Mouse (Mus musculus) hindbrain, embryonic 11.5 days (tissue): ENCODE data around the gene Gm26965. TPM values are rescaled to one million over a fixed set of nuclear protein-coding genes. Genes with fewer than 3 reads are reported as not detected.
A peak's percentile ranks its signal among the peaks of the same experiment; 100 is the strongest.
"Not testable (repeated sequence)": the region's sequence is repeated elsewhere in the genome, so short reads cannot be mapped to it uniquely, and the experiment has no call there.

Experiments used
- ATAC-seq: fragments of 200-750 bp; cut with Nextera tagmentation; 2 replicates; pipeline ENCODE4 v1.8.0; 2017; ENCODE audit warnings: mild to moderate bottlenecking, moderate TSS enrichment, moderate library complexity; ENCODE audit not compliant: low FRiP score
- DNase-seq: peaks from one replicate; pipeline ENCODE4 v3.0.0-alpha.2; 2015; ENCODE audit warnings: low spot score
- H3K27ac ChIP-seq: fragments of 300-500 bp; sonication (generic); 2 replicates; pipeline ENCODE4 v1.5.1; 2014; ENCODE audit warnings: mild to moderate bottlenecking, low read depth, low read length
- H3K27me3 ChIP-seq: fragments of 300-500 bp; sonication (generic); 2 replicates; pipeline ENCODE4 v1.6.1; 2014; ENCODE audit warnings: mild to moderate bottlenecking, low read length, moderate library complexity, mixed read lengths; ENCODE audit not compliant: control insufficient read depth, insufficient read depth
- H3K36me3 ChIP-seq: fragments of 300-500 bp; sonication (generic); 2 replicates; pipeline ENCODE4 v1.6.1; 2014; ENCODE audit warnings: mild to moderate bottlenecking, low read length, moderate library complexity, mixed read lengths; ENCODE audit not compliant: control insufficient read depth, insufficient read depth
- H3K4me1 ChIP-seq: fragments of 300-500 bp; sonication (generic); replicated peaks from 2 replicates; pipeline ENCODE4 v1.6.1; 2014; ENCODE audit warnings: low read length, mixed read lengths; ENCODE audit not compliant: control insufficient read depth, insufficient read depth
- H3K4me2 ChIP-seq: fragments of 300-500 bp; sonication (generic); replicated peaks from 2 replicates; pipeline ENCODE4 v1.6.1; 2014; ENCODE audit warnings: mild to moderate bottlenecking, low read depth, low read length
- H3K4me3 ChIP-seq: fragments of 300-500 bp; sonication (generic); 2 replicates; pipeline ENCODE4 v1.5.1; 2014; ENCODE audit warnings: low read depth, low read length
- H3K9ac ChIP-seq: fragments of 300-500 bp; sonication (generic); 2 replicates; pipeline ENCODE4 v1.6.1; 2014; ENCODE audit warnings: low read depth, low read length
- H3K9me3 ChIP-seq: fragments of 300-500 bp; sonication (generic); 2 replicates; pipeline ENCODE4 v1.6.1; 2016; ENCODE audit warnings: low read length; ENCODE audit not compliant: control insufficient read depth
- WGBS: fragments of 180-500 bp; shearing (Covaris S2); extraction: QIAGEN DNeasy Blood & Tissue Kit; methylation state at CpG from one replicate; pipeline ENCODE4 v1.1.7; 2014; 5-methylcytosine and 5-hydroxymethylcytosine counted together
- polyA plus RNA-seq: library from polyadenylated mRNA; unstranded; fragments of >200 nt; fragmentation: Nextera tagmentation; extraction: Ambion mirVana; gene quantifications from 2 replicates; pipeline ENCODE4 v1.2.1, GENCODE M21; 2014

The Gm26965 gene
- polyA plus RNA-seq, 1 experiment from 2014 or later: 0.23 TPM

DNA sequence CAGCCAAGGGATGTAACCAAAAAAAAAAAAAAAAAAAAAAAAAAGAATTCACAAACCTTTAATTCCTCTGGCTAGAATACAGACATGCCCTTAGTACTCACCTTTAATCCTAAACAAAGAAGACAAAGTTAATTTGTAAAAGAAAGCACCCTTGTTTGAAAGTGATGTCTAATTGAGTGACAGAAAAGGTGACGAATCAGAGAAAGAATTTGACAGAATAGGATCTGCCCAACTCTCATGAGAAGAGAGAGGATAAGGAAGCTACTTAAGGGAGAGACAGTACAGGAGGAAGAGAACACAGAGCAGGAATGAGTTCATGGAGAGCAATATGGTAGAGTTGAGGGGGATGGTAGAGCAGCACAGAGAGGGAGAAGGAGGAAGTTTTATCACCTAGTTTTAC lies 30.3 kb downstream of the Gm26965 start:
- Histone ChIP-seq H3K4me3 (no peak overlapping the region), H3K4me2 (no peak overlapping the region), H3K9ac (no peak overlapping the region), H3K9me3 (peaks cover 5% of the 10 kb centered on the region; the same call in 1 of the 2 replicates), H3K36me3 (peaks cover 17% of the 10 kb centered on the region), H3K27me3 (no peaks in the 10 kb centered on the region), H3K4me1 (no peaks in the 10 kb centered on the region), H3K27ac (no peak overlapping the region)
- no peak for ATAC-seq
- 84% methylated on average over 1 of the region's 1 CpGs for WGBS
- DNase-seq: no peak

DNA sequence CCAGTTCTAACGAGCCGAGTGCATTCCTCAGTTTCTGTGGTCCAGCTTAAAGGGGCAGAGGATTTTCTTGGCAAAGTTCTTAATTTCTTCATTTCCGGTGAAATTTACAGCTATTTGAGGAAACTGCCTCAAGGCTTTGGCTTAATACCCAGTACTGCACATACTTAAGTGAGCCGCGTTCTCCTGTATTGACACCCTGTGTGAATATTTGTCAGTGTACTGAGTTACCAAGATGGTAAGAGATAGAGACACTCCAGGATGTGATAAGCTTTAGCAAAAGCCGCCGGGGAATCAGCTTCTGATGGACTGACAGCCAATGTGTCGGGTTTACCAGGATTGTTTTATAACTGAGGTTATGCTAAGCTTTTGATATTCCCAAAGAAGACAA lies 41.5 kb downstream of the Gm26965 start:
- ATAC-seq: peak; percentile 63
- H3K36me3 ChIP-seq: peaks cover 2% of the 10 kb centered on the region; the same call in 1 of the 2 replicates
- no peaks in the 10 kb centered on the region for H3K4me1 ChIP-seq
- peak; percentile 7 for DNase-seq
- 46% methylated on average over 8 of the region's 8 CpGs for WGBS
- peak overlapping the region; percentile 64 for H3K4me2 ChIP-seq
- no peak overlapping the region for H3K27ac ChIP-seq
- no peaks in the 10 kb centered on the region for H3K27me3 ChIP-seq
- no peaks in the 10 kb centered on the region for H3K9me3 ChIP-seq
- H3K9ac ChIP-seq: 0 out of 2 replicates have a peak overlapping the region, but pooled peaks have one; percentile 32
- H3K4me3 ChIP-seq: peak overlapping the region; percentile 44

DNA sequence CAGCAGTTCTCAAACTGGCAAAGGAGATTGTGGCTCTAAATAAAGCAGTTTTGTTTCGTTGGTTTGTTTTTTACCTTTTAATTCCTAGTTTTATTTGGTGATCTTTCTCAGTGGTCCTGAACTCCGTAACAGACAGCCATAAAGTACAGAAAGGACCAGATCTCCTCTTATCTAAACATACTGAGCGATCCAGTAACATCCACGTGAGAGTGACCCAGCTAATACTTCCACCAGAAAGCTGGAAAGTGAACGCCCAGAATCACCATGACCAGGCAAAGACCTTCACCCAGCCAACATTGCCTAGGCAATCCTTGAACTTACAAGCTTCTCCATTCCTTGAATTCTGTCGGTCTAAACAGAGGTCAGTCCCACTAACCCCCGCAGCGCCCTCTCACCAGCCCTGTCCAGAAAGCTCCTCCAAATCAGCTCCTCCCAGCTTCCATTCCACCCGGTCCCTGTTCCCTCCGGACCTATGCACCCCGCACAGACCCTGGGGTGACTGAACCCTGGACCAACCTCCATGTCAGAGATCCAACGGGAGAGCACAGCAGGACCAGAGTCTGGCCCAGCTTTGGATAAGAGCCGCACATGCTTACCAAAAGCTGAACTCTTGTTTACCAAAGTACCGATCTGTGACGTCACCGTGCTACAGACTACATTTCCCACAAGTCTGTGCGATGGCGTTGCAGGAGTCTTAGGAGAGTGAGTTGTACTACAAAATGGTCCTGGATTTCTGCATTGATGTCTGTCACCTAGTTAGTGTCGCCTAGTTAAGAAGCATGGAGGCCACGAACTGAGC lies 42.1 kb downstream of the Gm26965 start, which contains the start of gene Zfp874b:
TSS of gene Zfp874b (minus strand) at position 634 of the 799 bp plus-strand sequence.
- Histone ChIP-seq H3K9ac (peak within 1 kb of the TSS; percentile 32; the same call in 1 of the 2 replicates), H3K4me2 (peak within 1 kb of the TSS; percentile 64), H3K36me3 (no peaks in the 10 kb centered on the region), H3K4me3 (peak within 1 kb of the TSS; percentile 44), H3K9me3 (no peaks in the 10 kb centered on the region), H3K27ac (no peak within 1 kb of the TSS), H3K4me1 (no peaks in the 10 kb centered on the region), H3K27me3 (no peaks in the 10 kb centered on the region)
- peak; percentile 89 for DNase-seq
- peak; percentile 94 for ATAC-seq
- WGBS: 7% methylated on average over 20 of the region's 20 CpGs

DNA sequence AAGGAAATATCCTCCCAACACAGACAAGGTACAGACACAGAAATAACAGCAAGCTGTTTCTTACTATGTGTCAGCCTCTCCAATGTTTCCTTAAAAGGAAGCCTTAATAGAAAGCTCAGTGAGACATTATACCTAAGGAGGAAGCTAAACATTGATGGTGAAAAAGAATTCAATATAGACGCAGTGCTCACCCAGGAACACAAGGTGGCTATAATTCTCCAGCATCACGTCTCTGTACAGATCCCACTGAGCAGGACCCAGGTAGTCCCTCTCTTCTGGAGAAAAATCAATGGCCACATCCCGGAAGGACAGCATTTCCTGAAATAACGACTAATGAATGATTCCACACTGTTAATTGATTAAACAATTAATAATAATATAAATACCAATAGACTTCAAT lies 44.4 kb downstream of the Gm26965 start:
- no peaks in the 10 kb centered on the region for H3K9me3 ChIP-seq
- H3K4me1 ChIP-seq: no peaks in the 10 kb centered on the region
- H3K4me3 ChIP-seq: no peak overlapping the region
- DNase-seq (no peak), ATAC-seq (no peak)
- no peaks in the 10 kb centered on the region for H3K27me3 ChIP-seq
- H3K27ac ChIP-seq: no peak overlapping the region
- H3K9ac ChIP-seq: no peak overlapping the region
- WGBS: 70% methylated on average over 4 of the region's 4 CpGs
- H3K4me2 ChIP-seq: no peak overlapping the region
- no peaks in the 10 kb centered on the region for H3K36me3 ChIP-seq

DNA sequence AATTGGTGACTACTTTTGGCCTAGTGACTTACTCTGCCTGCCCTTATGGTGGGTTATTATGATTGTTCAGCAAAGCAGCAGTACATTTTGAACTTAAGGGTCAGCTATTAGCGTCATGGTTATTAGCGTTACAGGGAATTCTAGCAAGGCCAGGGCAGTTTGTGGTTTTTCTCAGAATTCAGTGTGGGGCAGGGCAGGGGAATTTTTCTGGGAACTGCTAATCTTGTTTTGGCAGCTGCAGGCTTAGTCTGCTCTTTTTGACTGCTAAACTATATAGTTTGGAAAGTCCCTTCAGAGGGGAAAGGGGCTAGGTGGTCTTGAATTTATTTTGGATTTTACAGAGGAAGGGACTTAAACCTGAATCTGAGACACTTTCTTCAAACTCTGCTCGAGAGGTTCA lies 56.7 kb downstream of the Gm26965 start:
- WGBS: 86% methylated on average over 3 of the region's 3 CpGs
- ATAC-seq (no peak), DNase-seq (no peak)
- Histone ChIP-seq H3K36me3 (no peaks in the 10 kb centered on the region), H3K4me3 (no peak overlapping the region), H3K9ac (no peak overlapping the region), H3K4me1 (no peaks in the 10 kb centered on the region), H3K4me2 (no peak overlapping the region), H3K27me3 (no peaks in the 10 kb centered on the region), H3K9me3 (no peaks in the 10 kb centered on the region), H3K27ac (no peak overlapping the region)

DNA sequence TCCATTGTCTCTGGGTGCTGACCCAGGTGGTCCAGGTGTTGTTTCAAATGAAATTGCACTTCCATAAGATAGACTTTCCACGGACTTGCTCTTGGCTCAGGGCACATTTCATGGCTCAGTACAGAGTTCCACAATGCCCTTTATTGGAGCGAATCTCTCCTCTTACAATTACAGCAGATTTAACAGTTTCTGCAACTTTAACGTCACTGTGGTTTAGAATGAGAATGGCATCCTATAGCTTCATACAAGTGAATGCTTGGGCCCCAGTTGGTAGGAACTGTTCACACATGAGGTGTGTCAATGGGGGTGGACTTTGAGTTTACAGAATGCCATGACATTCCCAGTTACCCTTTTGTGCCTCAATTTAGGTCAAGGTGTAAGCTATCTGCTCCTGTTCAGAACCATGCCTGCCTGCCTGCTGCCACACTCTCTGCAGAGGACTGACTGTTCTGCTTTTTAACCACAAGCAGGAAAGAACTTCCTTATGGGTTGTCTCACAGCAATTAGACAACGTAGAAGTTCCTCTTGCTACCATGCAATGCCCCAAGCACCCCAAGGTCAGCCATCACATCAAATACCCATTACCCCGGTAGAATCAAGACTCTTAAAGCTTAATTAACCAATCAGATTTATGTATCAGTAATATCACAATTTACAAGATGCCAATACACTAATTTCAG lies 62.3 kb downstream of the Gm26965 start:
- H3K27ac ChIP-seq, H3K36me3 ChIP-seq, DNase-seq, H3K4me3 ChIP-seq, ATAC-seq, H3K4me2 ChIP-seq, H3K9ac ChIP-seq, H3K27me3 ChIP-seq, H3K9me3 ChIP-seq, H3K4me1 ChIP-seq: not testable (repeated sequence)
- WGBS: 87% methylated on average over 2 of the region's 5 CpGs

DNA sequence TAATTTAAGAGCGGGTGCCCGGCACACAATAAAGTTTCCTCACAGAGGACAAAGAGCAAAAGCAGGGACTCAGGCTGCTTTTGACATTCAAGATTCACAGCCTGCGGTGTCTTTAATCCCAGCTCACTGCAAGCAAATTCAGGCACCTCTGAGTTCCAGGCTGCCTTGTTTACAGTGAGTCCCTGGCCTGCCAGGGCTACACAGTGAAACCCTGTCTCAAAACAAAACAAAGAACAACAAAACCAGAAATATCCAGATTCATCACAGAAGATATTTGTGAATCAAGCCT lies 74.0 kb downstream of the Gm26965 start:
- Histone ChIP-seq H3K9me3 (no peaks in the 10 kb centered on the region), H3K9ac (peak overlapping the region; percentile 39), H3K36me3 (no peaks in the 10 kb centered on the region), H3K4me1 (no peaks in the 10 kb centered on the region), H3K27me3 (no peaks in the 10 kb centered on the region), H3K4me2 (peak overlapping the region; percentile 52), H3K27ac (no peak overlapping the region), H3K4me3 (peak overlapping the region; percentile 45)
- ATAC-seq: peak; percentile 50
- no peak for DNase-seq
- 7% methylated on average over 3 of the region's 3 CpGs for WGBS

DNA sequence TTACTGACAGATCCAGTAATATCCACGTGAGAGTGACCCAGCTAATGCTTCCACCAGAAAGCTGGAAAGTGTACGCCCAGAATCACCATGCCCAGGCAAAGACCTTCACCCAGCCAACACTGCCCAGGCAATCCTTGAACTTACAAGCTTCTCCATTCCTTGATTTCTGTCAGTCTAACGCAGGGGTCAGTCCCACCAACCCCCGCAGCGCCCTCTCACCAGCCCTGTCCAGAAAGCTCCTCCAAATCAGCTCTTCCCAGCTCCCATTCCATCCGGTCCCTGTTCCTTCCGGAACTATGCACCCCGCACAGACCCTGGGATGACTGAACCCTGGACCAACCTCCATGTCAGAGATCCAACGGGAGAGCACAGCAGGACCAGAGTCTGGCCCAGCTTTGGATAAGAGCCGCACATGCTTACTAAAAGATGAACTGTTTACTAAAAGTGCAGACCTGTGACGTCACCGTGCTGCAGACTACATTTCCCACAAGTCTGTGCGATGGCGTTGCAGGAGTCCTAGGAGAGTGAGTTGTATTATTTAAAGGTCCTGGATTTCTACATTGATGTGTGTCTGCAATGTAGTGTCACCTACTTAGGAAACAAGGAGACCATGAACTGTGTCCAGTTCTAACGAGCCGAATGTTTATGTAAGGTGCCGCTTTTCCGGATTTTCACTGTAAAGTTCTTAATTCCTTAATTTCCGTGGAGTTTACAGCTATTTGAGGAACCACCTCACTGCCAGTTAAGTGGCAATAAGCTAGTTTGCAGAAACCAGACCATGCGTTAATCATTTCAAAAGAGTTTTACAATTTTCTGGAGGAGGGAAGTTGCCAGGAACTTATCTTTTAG lies 74.6 kb downstream of the Gm26965 start, which contains the start of gene Zfp874a:
TSS of gene Zfp874a (minus strand) at position 453 of the 849 bp plus-strand sequence.
- H3K4me1 ChIP-seq: no peaks in the 10 kb centered on the region
- no peaks in the 10 kb centered on the region for H3K36me3 ChIP-seq
- H3K27ac ChIP-seq: no peak within 1 kb of the TSS
- H3K9me3 ChIP-seq: no peaks in the 10 kb centered on the region
- H3K27me3 ChIP-seq: no peaks in the 10 kb centered on the region
- H3K4me3 ChIP-seq: peak within 1 kb of the TSS; percentile 45
- peak; percentile 87 for DNase-seq
- ATAC-seq: peak; percentile 96
- H3K4me2 ChIP-seq: peak within 1 kb of the TSS; percentile 52
- WGBS: 1% methylated on average over 20 of the region's 20 CpGs
- peak within 1 kb of the TSS; percentile 51 for H3K9ac ChIP-seq
